Mouse (Mus musculus): ENCODE data around the gene D1Ertd622e. TPM values are rescaled to one million over a fixed set of nuclear protein-coding genes. Genes with fewer than 3 reads are reported as not detected.

D1Ertd622e gene
- polyA plus RNA-seq, 1 experiment from 2014 or later = 55.5 TPM

GRCm38 (mm10) chr1:97625427-97625826 lies 36.4 kb downstream of the D1Ertd622e start:
- H3K4me3 ChIP-seq (ENCODE audit: low read depth, low read length) = no peak overlapping the region
- no peak for ATAC-seq (ENCODE audit: low FRiP score)
- no peak for DNase-seq (ENCODE audit: low spot score, missing footprints)
- no peaks in the 10 kb centered on the region for H3K27me3 ChIP-seq (ENCODE audit: control insufficient read depth, insufficient read depth, low read length)
- H3K9me3 ChIP-seq (ENCODE audit: control insufficient read depth, low read length) = no peaks in the 10 kb centered on the region
- H3K4me1 ChIP-seq (ENCODE audit: control insufficient read depth, insufficient read depth, low read length) = peaks cover 22% of the 10 kb centered on the region; the same call in 1 of the 2 replicates
- no peak overlapping the region for H3K27ac ChIP-seq (ENCODE audit: low read depth, low read length)
- no peaks in the 10 kb centered on the region for H3K36me3 ChIP-seq (ENCODE audit: control insufficient read depth, insufficient read depth, low read length)
- WGBS = 78% methylated on average over 6 of the region's 6 CpGs
- no peak overlapping the region for H3K9ac ChIP-seq (ENCODE audit: low read length)
- H3K4me2 ChIP-seq = no peak overlapping the region

- Histone ChIP-seq H3K27ac (ENCODE audit: low read depth, low read length) (no peak overlapping the region), H3K4me3 (ENCODE audit: low read depth, low read length) (no peak overlapping the region), H3K9me3 (ENCODE audit: control insufficient read depth, low read length) (no peaks in the 10 kb centered on the region), H3K36me3 (ENCODE audit: control insufficient read depth, insufficient read depth, low read length) (no peaks in the 10 kb centered on the region), H3K4me1 (ENCODE audit: control insufficient read depth, insufficient read depth, low read length) (peaks cover 14% of the 10 kb centered on the region; the same call in 1 of the 2 replicates), H3K27me3 (ENCODE audit: control insufficient read depth, insufficient read depth, low read length) (no peaks in the 10 kb centered on the region), H3K4me2 (no peak overlapping the region), H3K9ac (ENCODE audit: low read length) (no peak overlapping the region)
- WGBS = 82% methylated on average over 2 of the region's 2 CpGs
- DNase-seq (ENCODE audit: low spot score, missing footprints) = no peak
- no peak for ATAC-seq (ENCODE audit: low FRiP score)
These were observed 37.5 kb downstream of the D1Ertd622e start for GRCm38 (mm10) chr1:97624386-97624785.

- ATAC-seq (ENCODE audit: low FRiP score) = peak; percentile 53; the same call in 1 of the 2 replicates
- Histone ChIP-seq H3K36me3 (ENCODE audit: control insufficient read depth, insufficient read depth, low read length) (no peaks in the 10 kb centered on the region), H3K4me3 (ENCODE audit: low read depth, low read length) (no peak overlapping the region), H3K9ac (ENCODE audit: low read length) (no peak overlapping the region), H3K4me2 (no peak overlapping the region; the same call in 1 of the 2 replicates), H3K27me3 (ENCODE audit: control insufficient read depth, insufficient read depth, low read length) (no peaks in the 10 kb centered on the region), H3K27ac (ENCODE audit: low read depth, low read length) (peak overlapping the region; percentile 35; the same call in 1 of the 2 replicates), H3K9me3 (ENCODE audit: control insufficient read depth, low read length) (no peaks in the 10 kb centered on the region), H3K4me1 (ENCODE audit: control insufficient read depth, insufficient read depth, low read length) (peaks cover 14% of the 10 kb centered on the region; the same call in 1 of the 2 replicates)
- peak; percentile 89 for DNase-seq (ENCODE audit: low spot score, missing footprints)
- 21% methylated on average over 1 of the region's 1 CpGs for WGBS
These were observed 38.5 kb downstream of the D1Ertd622e start for GRCm38 (mm10) chr1:97623214-97623856.

- Histone ChIP-seq H3K9me3 (ENCODE audit: control insufficient read depth, low read length) (no peaks in the 10 kb centered on the region), H3K9ac (ENCODE audit: low read length) (no peak overlapping the region), H3K27ac (ENCODE audit: low read depth, low read length) (peak overlapping the region; percentile 35; the same call in 1 of the 2 replicates), H3K4me2 (peak overlapping the region; percentile 20; the same call in 1 of the 2 replicates), H3K36me3 (ENCODE audit: control insufficient read depth, insufficient read depth, low read length) (no peaks in the 10 kb centered on the region), H3K4me3 (ENCODE audit: low read depth, low read length) (no peak overlapping the region), H3K4me1 (ENCODE audit: control insufficient read depth, insufficient read depth, low read length) (peaks cover 14% of the 10 kb centered on the region; the same call in 1 of the 2 replicates), H3K27me3 (ENCODE audit: control insufficient read depth, insufficient read depth, low read length) (no peaks in the 10 kb centered on the region)
- 10% methylated on average over 5 of the region's 5 CpGs for WGBS
- DNase-seq (ENCODE audit: low spot score, missing footprints) = peak; percentile 88
- ATAC-seq (ENCODE audit: low FRiP score) = peak; percentile 86
These were observed 39.2 kb downstream of the D1Ertd622e start for GRCm38 (mm10) chr1:97622574-97623208.

GRCm38 (mm10) chr1:97619621-97620320 lies 42.1 kb downstream of the D1Ertd622e start:
- Histone ChIP-seq H3K4me2 (no peak overlapping the region), H3K4me3 (ENCODE audit: low read depth, low read length) (no peak overlapping the region), H3K36me3 (ENCODE audit: control insufficient read depth, insufficient read depth, low read length) (no peaks in the 10 kb centered on the region), H3K9ac (ENCODE audit: low read length) (no peak overlapping the region), H3K4me1 (ENCODE audit: control insufficient read depth, insufficient read depth, low read length) (peaks cover 15% of the 10 kb centered on the region; the same call in 1 of the 2 replicates), H3K9me3 (ENCODE audit: control insufficient read depth, low read length) (no peaks in the 10 kb centered on the region), H3K27me3 (ENCODE audit: control insufficient read depth, insufficient read depth, low read length) (no peaks in the 10 kb centered on the region), H3K27ac (ENCODE audit: low read depth, low read length) (no peak overlapping the region)
- ATAC-seq (ENCODE audit: low FRiP score) (no peak), DNase-seq (ENCODE audit: low spot score, missing footprints) (no peak)
- 83% methylated on average over 8 of the region's 8 CpGs for WGBS

GRCm38 (mm10) chr1:97615525-97615924 lies 46.3 kb downstream of the D1Ertd622e start:
- Histone ChIP-seq H3K4me2 (no peak overlapping the region), H3K27me3 (ENCODE audit: control insufficient read depth, insufficient read depth, low read length) (no peaks in the 10 kb centered on the region), H3K36me3 (ENCODE audit: control insufficient read depth, insufficient read depth, low read length) (no peaks in the 10 kb centered on the region), H3K4me3 (ENCODE audit: low read depth, low read length) (no peak overlapping the region), H3K27ac (ENCODE audit: low read depth, low read length) (no peak overlapping the region), H3K9me3 (ENCODE audit: control insufficient read depth, low read length) (no peaks in the 10 kb centered on the region), H3K9ac (ENCODE audit: low read length) (no peak overlapping the region), H3K4me1 (ENCODE audit: control insufficient read depth, insufficient read depth, low read length) (peaks cover 5% of the 10 kb centered on the region; the same call in 1 of the 2 replicates)
- DNase-seq (ENCODE audit: low spot score, missing footprints) (no peak), ATAC-seq (ENCODE audit: low FRiP score) (no peak)
- 91% methylated on average over 1 of the region's 1 CpGs for WGBS

GRCm38 (mm10) chr1:97614531-97615462 lies 47.1 kb downstream of the D1Ertd622e start:
- Histone ChIP-seq H3K4me3 (ENCODE audit: low read depth, low read length) (no peak overlapping the region), H3K4me2 (no peak overlapping the region), H3K27ac (ENCODE audit: low read depth, low read length) (no peak overlapping the region), H3K9me3 (ENCODE audit: control insufficient read depth, low read length) (no peaks in the 10 kb centered on the region), H3K27me3 (ENCODE audit: control insufficient read depth, insufficient read depth, low read length) (no peaks in the 10 kb centered on the region), H3K4me1 (ENCODE audit: control insufficient read depth, insufficient read depth, low read length) (peaks cover 5% of the 10 kb centered on the region; the same call in 1 of the 2 replicates), H3K9ac (ENCODE audit: low read length) (no peak overlapping the region), H3K36me3 (ENCODE audit: control insufficient read depth, insufficient read depth, low read length) (no peaks in the 10 kb centered on the region)
- 85% methylated on average over 11 of the region's 11 CpGs for WGBS
- no peak for ATAC-seq (ENCODE audit: low FRiP score)
- no peak for DNase-seq (ENCODE audit: low spot score, missing footprints)

GRCm38 (mm10) chr1:97611747-97612146 lies 50.1 kb downstream of the D1Ertd622e start:
- WGBS = 79% methylated on average over 2 of the region's 2 CpGs
- H3K4me1 ChIP-seq (ENCODE audit: control insufficient read depth, insufficient read depth, low read length) = no peaks in the 10 kb centered on the region
- no peak overlapping the region for H3K9ac ChIP-seq (ENCODE audit: low read length)
- DNase-seq (ENCODE audit: low spot score, missing footprints) (no peak), ATAC-seq (ENCODE audit: low FRiP score) (no peak)
- H3K27me3 ChIP-seq (ENCODE audit: control insufficient read depth, insufficient read depth, low read length) = no peaks in the 10 kb centered on the region
- H3K27ac ChIP-seq (ENCODE audit: low read depth, low read length) = no peak overlapping the region
- H3K4me3 ChIP-seq (ENCODE audit: low read depth, low read length) = no peak overlapping the region
- no peak overlapping the region for H3K4me2 ChIP-seq
- no peaks in the 10 kb centered on the region for H3K36me3 ChIP-seq (ENCODE audit: control insufficient read depth, insufficient read depth, low read length)
- H3K9me3 ChIP-seq (ENCODE audit: control insufficient read depth, low read length) = no peaks in the 10 kb centered on the region
